Mouse (Mus musculus) heart, postnatal 25 days (tissue): ENCODE data around the gene Atxn7l1. TPM values are rescaled to one million over a fixed set of nuclear protein-coding genes. Genes with fewer than 3 reads are reported as not detected.

Experiments
- DNase-seq: peaks from one replicate; pipeline ENCODE4 v3.0.0; 2022; ENCODE audit warnings: low spot score
- intact Hi-C: fragments of 180-260 bp; cut with DNase I; formaldehyde crosslinking; loops from one replicate; pipeline ENCODE4 v1.15.1; 2025
- total RNA-seq, 2 experiments: library from RNA; stranded (reverse); gene quantifications; 2 replicates each; pipeline ENCODE4 v1.2.3; 2021

Gene Atxn7l1
- total RNA-seq, 2 experiments from 2014 or later, result 17.2 to 19.2 TPM

- intact Hi-C loops, result no loop called here
- no peak for DNase-seq
Observed at GRCm38 (mm10) chr12:33255256-33255655, 107.8 kb downstream of the Atxn7l1 start.

GRCm38 (mm10) chr12:33256426-33256825, 108.9 kb downstream of the Atxn7l1 start:
- intact Hi-C loops, result no loop called here
- no peak for DNase-seq

GRCm38 (mm10) chr12:33258995-33259529, 111.6 kb downstream of the Atxn7l1 start:
- intact Hi-C loops, result no loop called here
- DNase-seq, result no peak

- DNase-seq, result no peak
- intact Hi-C loops, result no loop called here
Observed at GRCm38 (mm10) chr12:33260575-33260974, 113.1 kb downstream of the Atxn7l1 start.

GRCm38 (mm10) chr12:33265877-33266276, 118.4 kb downstream of the Atxn7l1 start:
- intact Hi-C loops, result no loop called here
- no peak for DNase-seq

- intact Hi-C loops, result no loop called here
- DNase-seq, result no peak
Observed at GRCm38 (mm10) chr12:33267965-33268364, 120.5 kb downstream of the Atxn7l1 start.

- intact Hi-C loops, result loop anchor here (5.0 kb wide), 1 partner anchor 242 kb away; no protein-coding TSS in a partner anchor
- DNase-seq, result no peak
Observed at GRCm38 (mm10) chr12:33269743-33270142, 122.2 kb downstream of the Atxn7l1 start.

GRCm38 (mm10) chr12:33271865-33272264, 124.4 kb downstream of the Atxn7l1 start:
- intact Hi-C loops, result loop anchor here (5.0 kb wide), 1 partner anchor 245 kb away; no protein-coding TSS in a partner anchor
- DNase-seq, result no peak

GRCm38 (mm10) chr12:33272441-33272840, 124.9 kb downstream of the Atxn7l1 start:
- intact Hi-C loops, result loop anchor here (5.0 kb wide), 1 partner anchor 245 kb away; no protein-coding TSS in a partner anchor
- no peak for DNase-seq

- intact Hi-C loops, result loop anchor here (5.0 kb wide), 1 partner anchor 246 kb away; no protein-coding TSS in a partner anchor
- no peak for DNase-seq
Observed at GRCm38 (mm10) chr12:33273147-33273546, 125.7 kb downstream of the Atxn7l1 start.

- intact Hi-C loops, result loop anchor here (5.0 kb wide), 1 partner anchor 246 kb away; no protein-coding TSS in a partner anchor
- DNase-seq, result no peak
Observed at GRCm38 (mm10) chr12:33273668-33274067, 126.2 kb downstream of the Atxn7l1 start.

GRCm38 (mm10) chr12:33276028-33276427, 128.5 kb downstream of the Atxn7l1 start:
- intact Hi-C loops, result no loop called here
- DNase-seq, result no peak

GRCm38 (mm10) chr12:33277427-33277826, 129.9 kb downstream of the Atxn7l1 start:
- DNase-seq, result no peak
- intact Hi-C loops, result no loop called here

GRCm38 (mm10) chr12:33279159-33279558, 131.7 kb downstream of the Atxn7l1 start:
- intact Hi-C loops, result no loop called here
- DNase-seq, result no peak

GRCm38 (mm10) chr12:33280805-33281204, 133.3 kb downstream of the Atxn7l1 start:
- intact Hi-C loops, result loop anchor here (1.0 kb wide), 1 partner anchor 53 kb away; no protein-coding TSS in a partner anchor
- DNase-seq, result peak; percentile 12

GRCm38 (mm10) chr12:33284344-33284936, 136.9 kb downstream of the Atxn7l1 start:
- intact Hi-C loops, result no loop called here
- DNase-seq, result no peak

- DNase-seq, result no peak
- intact Hi-C loops, result no loop called here
Observed at GRCm38 (mm10) chr12:33285354-33285753, 137.9 kb downstream of the Atxn7l1 start.

GRCm38 (mm10) chr12:33285933-33286649, 138.6 kb downstream of the Atxn7l1 start:
- no peak for DNase-seq
- intact Hi-C loops, result no loop called here

GRCm38 (mm10) chr12:33287686-33288085, 140.2 kb downstream of the Atxn7l1 start:
- intact Hi-C loops, result no loop called here
- no peak for DNase-seq

GRCm38 (mm10) chr12:33288746-33289145, 141.3 kb downstream of the Atxn7l1 start:
- no peak for DNase-seq
- intact Hi-C loops, result no loop called here

GRCm38 (mm10) chr12:33302070-33302469, 154.6 kb downstream of the Atxn7l1 start:
- intact Hi-C loops, result no loop called here
- DNase-seq, result peak; percentile 33
